Mouse (Mus musculus): ENCODE results near the gene 2300009A05Rik. TPM values are rescaled to one million over a fixed set of nuclear protein-coding genes. Genes with fewer than 3 reads are reported as not detected.

The 2300009A05Rik gene
- polyA plus RNA-seq (2012; rRNA removed) = 10.2 and 18.0 TPM in 2 replicates
- polyA plus RNA-seq (2014; fragmentation: Nextera tagmentation; extraction: Ambion mirVana) = 23.9 and 24.4 TPM in 2 replicates

- no peaks in the 10 kb centered on the region for H3K36me3 ChIP-seq (replicated peaks; ENCODE audit: control insufficient read depth, insufficient read depth, low read depth)
- peak within 1 kb of the TSS; percentile 90 to 93 for H3K4me3 ChIP-seq (ENCODE audit: insufficient read depth in 1 of 2, low read depth in 2 of 2, low read length in 2 of 2)
- peak within 1 kb of the TSS; percentile 90 for H3K4me2 ChIP-seq (ENCODE audit: low read depth)
- peak within 1 kb of the TSS; percentile 89 for H3K9ac ChIP-seq (replicated peaks)
- H3K4me1 ChIP-seq (replicated peaks; ENCODE audit: control insufficient read depth in 2 of 2, insufficient read depth in 2 of 2, low read length in 1 of 2) = peaks cover 6 to 9% of the 10 kb centered on the region in 2 experiments
- TF ChIP-seq CTCF (IDR thresholded peaks at IDR 0.05; ENCODE audit: low read depth) = peak; percentile 12
- TF ChIP-seq EP300 (IDR thresholded peaks at IDR 0.05; ENCODE audit: low read depth) = no peak
- under 1% methylated on average over 73 of the region's 74 CpGs for WGBS (ENCODE audit: insufficient replicate concordance)
- no peaks in the 10 kb centered on the region for H3K9me3 ChIP-seq (ENCODE audit: control insufficient read depth, low read length)
- DNase-seq (ENCODE audit: low read depth in 3 of 3, low spot score in 3 of 3) (peak; percentile 85 to 91 (median 86)), ATAC-seq (ENCODE audit: insufficient read depth) (peak; percentile 99)
- H3K27ac ChIP-seq = peak within 1 kb of the TSS; percentile 78
- H3K27me3 ChIP-seq (ENCODE audit: control insufficient read depth, insufficient read depth, low read length) = no peaks in the 10 kb centered on the region
These were observed at the start of gene 2300009A05Rik for GRCm38 (mm10) chr9:63398611-63399462. Gene 2300009A05Rik, minus strand, starts transcription at chr9:63399246.

GRCm38 (mm10) chr9:63443695-63444094 lies 44.6 kb upstream of the 2300009A05Rik start:
- WGBS (ENCODE audit: insufficient replicate concordance) = 74% methylated on average over 6 of the region's 6 CpGs

GRCm38 (mm10) chr9:63430652-63431051 lies 31.6 kb upstream of the 2300009A05Rik start:
- 60% methylated on average over 1 of the region's 1 CpGs for WGBS (ENCODE audit: insufficient replicate concordance)
- H3K27me3 ChIP-seq (ENCODE audit: control insufficient read depth, insufficient read depth, low read length) = no peaks in the 10 kb centered on the region
- TF ChIP-seq CTCF (IDR thresholded peaks at IDR 0.05; ENCODE audit: low read depth) = no peak
- TF ChIP-seq EP300 (IDR thresholded peaks at IDR 0.05; ENCODE audit: low read depth) = no peak
- no peak overlapping the region for H3K9ac ChIP-seq (replicated peaks)
- no peaks in the 10 kb centered on the region for H3K36me3 ChIP-seq (replicated peaks; ENCODE audit: control insufficient read depth, insufficient read depth, low read depth)
- no peak overlapping the region for H3K4me2 ChIP-seq (ENCODE audit: low read depth)
- ATAC-seq (ENCODE audit: insufficient read depth) = no peak
- no peak overlapping the region for H3K27ac ChIP-seq
- no peak overlapping the region for H3K4me3 ChIP-seq (ENCODE audit: insufficient read depth in 1 of 2, low read depth in 2 of 2, low read length in 2 of 2)
- no peaks in the 10 kb centered on the region for H3K4me1 ChIP-seq (replicated peaks; ENCODE audit: control insufficient read depth in 2 of 2, insufficient read depth in 2 of 2, low read length in 1 of 2)
- no peak for DNase-seq (ENCODE audit: low read depth in 3 of 3, low spot score in 3 of 3)
- no peaks in the 10 kb centered on the region for H3K9me3 ChIP-seq (ENCODE audit: control insufficient read depth, low read length)

More at GRCm38 (mm10) chr9:63443695-63444094, 44.6 kb upstream of the 2300009A05Rik start:
- Histone ChIP-seq H3K9ac (replicated peaks) (no peak overlapping the region), H3K4me3 (ENCODE audit: insufficient read depth in 1 of 2, low read depth in 2 of 2, low read length in 2 of 2) (no peak overlapping the region), H3K4me2 (ENCODE audit: low read depth) (no peak overlapping the region), H3K27ac (no peak overlapping the region), H3K36me3 (replicated peaks; ENCODE audit: control insufficient read depth, insufficient read depth, low read depth) (no peaks in the 10 kb centered on the region), H3K4me1 (replicated peaks; ENCODE audit: control insufficient read depth in 2 of 2, insufficient read depth in 2 of 2, low read length in 1 of 2) (no peaks in the 10 kb centered on the region), H3K27me3 (ENCODE audit: control insufficient read depth, insufficient read depth, low read length) (no peaks in the 10 kb centered on the region), H3K9me3 (ENCODE audit: control insufficient read depth, low read length) (no peaks in the 10 kb centered on the region)
- TF ChIP-seq CTCF (IDR thresholded peaks at IDR 0.05; ENCODE audit: low read depth) = no peak
- TF ChIP-seq EP300 (IDR thresholded peaks at IDR 0.05; ENCODE audit: low read depth) = no peak
- DNase-seq (ENCODE audit: low read depth in 3 of 3, low spot score in 3 of 3) = no peak
- no peak for ATAC-seq (ENCODE audit: insufficient read depth)

GRCm38 (mm10) chr9:63421096-63421736 lies 22.2 kb upstream of the 2300009A05Rik start:
- Histone ChIP-seq H3K9ac (replicated peaks) (no peak overlapping the region), H3K9me3 (ENCODE audit: control insufficient read depth, low read length) (no peaks in the 10 kb centered on the region), H3K4me3 (ENCODE audit: insufficient read depth in 1 of 2, low read depth in 2 of 2, low read length in 2 of 2) (no peak overlapping the region), H3K36me3 (replicated peaks; ENCODE audit: control insufficient read depth, insufficient read depth, low read depth) (no peaks in the 10 kb centered on the region), H3K4me2 (ENCODE audit: low read depth) (no peak overlapping the region), H3K27me3 (ENCODE audit: control insufficient read depth, insufficient read depth, low read length) (no peaks in the 10 kb centered on the region), H3K27ac (no peak overlapping the region), H3K4me1 (replicated peaks; ENCODE audit: control insufficient read depth in 2 of 2, insufficient read depth in 2 of 2, low read length in 1 of 2) (no peaks in the 10 kb centered on the region)
- DNase-seq (ENCODE audit: low read depth in 3 of 3, low spot score in 3 of 3) = no peak
- ATAC-seq (ENCODE audit: insufficient read depth) = no peak
- TF ChIP-seq EP300 (IDR thresholded peaks at IDR 0.05; ENCODE audit: low read depth) (no peak), CTCF (IDR thresholded peaks at IDR 0.05; ENCODE audit: low read depth) (no peak)
- WGBS (ENCODE audit: insufficient replicate concordance) = 48% methylated on average over 9 of the region's 9 CpGs

- Histone ChIP-seq H3K9me3 (ENCODE audit: control insufficient read depth, low read length) (no peaks in the 10 kb centered on the region), H3K27ac (no peak overlapping the region), H3K36me3 (replicated peaks; ENCODE audit: control insufficient read depth, insufficient read depth, low read depth) (no peaks in the 10 kb centered on the region), H3K9ac (replicated peaks) (no peak overlapping the region), H3K4me1 (replicated peaks; ENCODE audit: control insufficient read depth in 2 of 2, insufficient read depth in 2 of 2, low read length in 1 of 2) (no peaks in the 10 kb centered on the region), H3K4me3 (ENCODE audit: insufficient read depth in 1 of 2, low read depth in 2 of 2, low read length in 2 of 2) (no peak overlapping the region), H3K4me2 (ENCODE audit: low read depth) (no peak overlapping the region), H3K27me3 (ENCODE audit: control insufficient read depth, insufficient read depth, low read length) (no peaks in the 10 kb centered on the region)
- ATAC-seq (ENCODE audit: insufficient read depth) (no peak), DNase-seq (ENCODE audit: low read depth in 3 of 3, low spot score in 3 of 3) (no peak)
- WGBS (ENCODE audit: insufficient replicate concordance) = 55% methylated on average over 6 of the region's 6 CpGs
- TF ChIP-seq CTCF (IDR thresholded peaks at IDR 0.05; ENCODE audit: low read depth) = no peak
- TF ChIP-seq EP300 (IDR thresholded peaks at IDR 0.05; ENCODE audit: low read depth) = no peak
These were observed 21.4 kb upstream of the 2300009A05Rik start for GRCm38 (mm10) chr9:63420396-63420795.
